Mouse (Mus musculus) liver, embryonic 14.5 days (tissue): Measurements from ENCODE around the gene Gsc. TPM values are rescaled to one million over a fixed set of nuclear protein-coding genes. Genes with fewer than 3 reads are reported as not detected.

ENCODE experiments used
- ATAC-seq: fragments of 200-750 bp; cut with Nextera tagmentation; 2 replicates; pipeline ENCODE4 v1.8.0; 2017; ENCODE audit warnings: moderate number of reproducible peaks, mild to moderate bottlenecking, moderate library complexity; ENCODE audit not compliant: insufficient read depth
- DNase-seq, 3 experiments: peaks; one replicate each; pipeline ENCODE4 v3.0.0-alpha.2; 2012 to 2013; ENCODE audit warnings: low read depth in 3 of 3, low spot score in 3 of 3
- H3K27ac ChIP-seq: fragments of 300-500 bp; sonication (generic); 2 replicates; pipeline ENCODE4 v1.5.1; 2014; ENCODE audit warnings: moderate library complexity, mild to moderate bottlenecking, control low read depth, inconsistent platforms
- H3K27me3 ChIP-seq: fragments of 300-500 bp; sonication (generic); 2 replicates; pipeline ENCODE4 v1.6.1; 2014; ENCODE audit warnings: mild to moderate bottlenecking, low read length, moderate library complexity; ENCODE audit not compliant: control insufficient read depth, insufficient read depth
- H3K36me3 ChIP-seq: fragments of 300-500 bp; sonication (generic); replicated peaks from 2 replicates; pipeline ENCODE4 v1.6.1; 2014; ENCODE audit warnings: low read depth; ENCODE audit not compliant: control insufficient read depth, insufficient read depth
- H3K4me1 ChIP-seq, 2 experiments: fragments of 200-500 bp in 1 of 2; fragments of 300-500 bp in 1 of 2; sonication (generic) in 1 of 2; replicated peaks; 2 replicates each; pipeline ENCODE4 v1.6.1; 2012 to 2014; ENCODE audit warnings: antibody characterized with exemption in 1 of 2, inconsistent platforms in 1 of 2, low read length in 1 of 2; ENCODE audit not compliant: control insufficient read depth in 2 of 2, insufficient read depth in 2 of 2
- H3K4me2 ChIP-seq: fragments of 300-500 bp; sonication (generic); 2 replicates; pipeline ENCODE4 v1.6.1; 2014; ENCODE audit warnings: low read depth, mild to moderate bottlenecking, control low read depth, moderate library complexity
- H3K4me3 ChIP-seq, 2 experiments: fragments of 200-500 bp in 1 of 2; fragments of 300-500 bp in 1 of 2; sonication (generic) in 1 of 2; 2 replicates each; pipeline ENCODE4 v1.5.1; 2012 to 2014; ENCODE audit warnings: low read depth in 2 of 2, low read length in 2 of 2, mild to moderate bottlenecking in 2 of 2, control low read depth in 1 of 2, inconsistent platforms in 1 of 2, moderate library complexity in 1 of 2; ENCODE audit not compliant: insufficient read depth in 1 of 2
- H3K9ac ChIP-seq: fragments of 300-500 bp; sonication (generic); replicated peaks from 2 replicates; pipeline ENCODE4 v1.6.1; 2014; ENCODE audit warnings: mild to moderate bottlenecking, control low read depth, moderate library complexity
- H3K9me3 ChIP-seq: fragments of 300-500 bp; sonication (generic); 2 replicates; pipeline ENCODE4 v1.6.1; 2016; ENCODE audit warnings: low read length, mixed read lengths; ENCODE audit not compliant: control insufficient read depth
- CTCF ChIP-seq: IDR thresholded peaks from 2 replicates; pipeline ENCODE4 v1.5.1; 2016; ENCODE audit warnings: antibody characterized with exemption, low read depth, control low read depth
- EP300 ChIP-seq: IDR thresholded peaks from 2 replicates; pipeline ENCODE4 v1.6.1; 2016; ENCODE audit warnings: antibody characterized with exemption, low read depth
- WGBS: fragments of 180-500 bp; shearing (Covaris S2); extraction: QIAGEN DNeasy Blood & Tissue Kit; methylation state at CpG from one replicate; pipeline ENCODE4 v1.1.7; 2014; ENCODE audit not compliant: insufficient replicate concordance; 5-methylcytosine and 5-hydroxymethylcytosine counted together
- polyA plus RNA-seq, 2 experiments: library from polyadenylated mRNA; depleted of rRNA in 1 of 2; stranded (reverse) in 1 of 2; unstranded in 1 of 2; fragments of >200 nt; fragmentation: Nextera tagmentation in 1 of 2; extraction: Ambion mirVana in 1 of 2; gene quantifications; 2 replicates each; pipeline versions ENCODE4 v1.2.1 to v1.2.3; 2012 to 2014

Gene Gsc
- polyA plus RNA-seq, 2 experiments = 0.02 TPM; not detected in 1

GRCm38 (mm10) chr12:104475946-104476345 lies 2.8 kb upstream of the Gsc start:
- no peak for TF ChIP-seq CTCF
- no peak for TF ChIP-seq EP300
- WGBS = 1% methylated on average over 21 of the region's 21 CpGs
- no peak overlapping the region for H3K4me3 ChIP-seq
- no peaks in the 10 kb centered on the region for H3K36me3 ChIP-seq
- ATAC-seq = no peak
- H3K4me1 ChIP-seq = no peaks in the 10 kb centered on the region
- no peaks in the 10 kb centered on the region for H3K9me3 ChIP-seq
- H3K27me3 ChIP-seq = peaks cover 85% of the 10 kb centered on the region
- no peak overlapping the region for H3K9ac ChIP-seq
- no peak overlapping the region for H3K27ac ChIP-seq
- H3K4me2 ChIP-seq = no peak overlapping the region
- no peak for DNase-seq

GRCm38 (mm10) chr12:104474881-104475740 lies 2.0 kb upstream of the Gsc start:
- ATAC-seq = no peak
- H3K27me3 ChIP-seq = peaks cover 93% of the 10 kb centered on the region
- no peaks in the 10 kb centered on the region for H3K9me3 ChIP-seq
- H3K27ac ChIP-seq = no peak overlapping the region
- H3K4me3 ChIP-seq = no peak overlapping the region
- no peak overlapping the region for H3K4me2 ChIP-seq
- 4% methylated on average over 22 of the region's 22 CpGs for WGBS
- TF ChIP-seq EP300 (no peak), CTCF (no peak)
- no peak for DNase-seq
- no peak overlapping the region for H3K9ac ChIP-seq
- H3K4me1 ChIP-seq = no peaks in the 10 kb centered on the region
- no peaks in the 10 kb centered on the region for H3K36me3 ChIP-seq

GRCm38 (mm10) chr12:104474191-104474871 lies 1.2 kb upstream of the Gsc start:
- H3K4me2 ChIP-seq = no peak overlapping the region
- DNase-seq (no peak), ATAC-seq (no peak)
- 3% methylated on average over 42 of the region's 42 CpGs for WGBS
- TF ChIP-seq CTCF (no peak), EP300 (no peak)
- no peak overlapping the region for H3K9ac ChIP-seq
- no peak overlapping the region for H3K4me3 ChIP-seq
- H3K4me1 ChIP-seq = no peaks in the 10 kb centered on the region
- H3K9me3 ChIP-seq = no peaks in the 10 kb centered on the region
- no peak overlapping the region for H3K27ac ChIP-seq
- peaks cover 94% of the 10 kb centered on the region for H3K27me3 ChIP-seq
- no peaks in the 10 kb centered on the region for H3K36me3 ChIP-seq

- Histone ChIP-seq H3K4me3 (no peak overlapping the region; a peak in 1 of 4 replicates), H3K27me3 (peaks cover 93% of the 10 kb centered on the region), H3K9ac (no peak overlapping the region), H3K9me3 (no peaks in the 10 kb centered on the region), H3K27ac (no peak overlapping the region), H3K4me2 (peak overlapping the region; percentile 47), H3K4me1 (no peaks in the 10 kb centered on the region), H3K36me3 (no peaks in the 10 kb centered on the region)
- 2% methylated on average over 16 of the region's 18 CpGs for WGBS
- no peak for TF ChIP-seq EP300
- TF ChIP-seq CTCF = no peak
- DNase-seq (no peak), ATAC-seq (no peak)
Measured at GRCm38 (mm10) chr12:104473492-104473891, 362 bp upstream of the Gsc start.

- H3K4me2 ChIP-seq = no peak overlapping the region
- DNase-seq = no peak
- TF ChIP-seq EP300 (no peak), CTCF (no peak)
- H3K27ac ChIP-seq = no peak overlapping the region
- H3K9ac ChIP-seq = no peak overlapping the region
- H3K27me3 ChIP-seq = peaks cover 80% of the 10 kb centered on the region
- no peaks in the 10 kb centered on the region for H3K36me3 ChIP-seq
- no peak overlapping the region for H3K4me3 ChIP-seq
- H3K4me1 ChIP-seq = no peaks in the 10 kb centered on the region
- H3K9me3 ChIP-seq = no peaks in the 10 kb centered on the region
- ATAC-seq = no peak
- WGBS = 1% methylated on average over 25 of the region's 25 CpGs
Measured at GRCm38 (mm10) chr12:104472218-104472525, 958 bp downstream of the Gsc start.
